9 mouse cellular contexts compared by ENCODE assay signal in genomic region chr2:105122886-105123285, GRCm38 (mm10). TPM values are rescaled to one million over a fixed set of nuclear protein-coding genes. Genes with fewer than 3 reads are reported as not detected.
DNase-seq lines count a peak whose midpoint lies in the region; ATAC-seq and TF ChIP-seq lines count a peak whose summit lies in the region.
"Had no signal": no experiment of that assay in that cellular context is flagged by ENCODE, and none has a peak within 500 bp of the region (broad histone marks: within the 10 kb centered on the region; RNA-seq: fewer than 3 reads in every experiment).

No protein-coding gene starts in this region.

- no peaks in the 10 kb centered on the region for H3K36me3 ChIP-seq in lung, postnatal 0 days (ENCODE audit: insufficient read depth, low read length)
- no peaks in the 10 kb centered on the region for H3K36me3 ChIP-seq in kidney, embryonic 15.5 days

- under 1% methylated on average over 27 of the region's 27 CpGs for WGBS in lung, postnatal 0 days
- 1% methylated on average over 27 of the region's 27 CpGs for WGBS in kidney, embryonic 15.5 days

- H3K4me3 ChIP-seq in lung, postnatal 0 days (ENCODE audit: low read depth, low read length) = peak overlapping the region; percentile 9; the same call in 1 of the 2 replicates
- H3K4me3 ChIP-seq in kidney, embryonic 15.5 days (replicated peaks) = peak overlapping the region; percentile 76

- peak; percentile 34 for DNase-seq in adrenal gland, postnatal 10 days
- DNase-seq in adrenal gland, adult 8-10 months = no peak
- no peak for DNase-seq in lung, postnatal 0 days (ENCODE audit: low spot score)
- no peak for DNase-seq in lung, postnatal 10 days
- DNase-seq in retina, embryonic 14.5 days (ENCODE audit: low spot score) = peak; percentile 46
- DNase-seq in layer of hippocampus, adult 11-12 months (ENCODE audit: low spot score) = no peak

- TF ChIP-seq CTCF in lung, postnatal 0 days (IDR thresholded peaks at IDR 0.05) = no peak

- H3K4me2 ChIP-seq in lung, postnatal 0 days (replicated peaks; ENCODE audit: low read depth, low read length) = peak overlapping the region; percentile 6; the same call in 1 of the 2 replicates
- H3K4me2 ChIP-seq in kidney, embryonic 15.5 days = peak overlapping the region; percentile 63

- H3K4me1 ChIP-seq in lung, postnatal 0 days (ENCODE audit: insufficient read depth, low read depth, low read length) = peaks cover 4% of the 10 kb centered on the region
- H3K4me1 ChIP-seq in kidney, embryonic 15.5 days = peaks cover 73% of the 10 kb centered on the region

- no peak for TF ChIP-seq EP300 in lung, postnatal 0 days (IDR thresholded peaks at IDR 0.05)

- no peak overlapping the region for H3K27ac ChIP-seq in lung, postnatal 0 days (ENCODE audit: low read length)
- peak overlapping the region; percentile 95 for H3K27ac ChIP-seq in kidney, embryonic 15.5 days

- no peaks in the 10 kb centered on the region for H3K9me3 ChIP-seq in lung, postnatal 0 days (ENCODE audit: low read length)
- no peaks in the 10 kb centered on the region for H3K9me3 ChIP-seq in kidney, embryonic 15.5 days (replicated peaks)

- H3K27me3 ChIP-seq in lung, postnatal 0 days (replicated peaks; ENCODE audit: insufficient read depth, low read length) = peaks cover 67% of the 10 kb centered on the region
- H3K27me3 ChIP-seq in kidney, embryonic 15.5 days = peaks cover 79% of the 10 kb centered on the region

- ATAC-seq in lung, postnatal 0 days = no peak
- ATAC-seq in kidney, embryonic 15.5 days (replicated peaks; ENCODE audit: low FRiP score) = no peak
- no peak for ATAC-seq in erythroid progenitor cell, adult 5-6 weeks (replicated peaks; ENCODE audit: low FRiP score, poor library complexity, severe bottlenecking)

- H3K9ac ChIP-seq in lung, postnatal 0 days (replicated peaks; ENCODE audit: low read depth) = no peak overlapping the region
- H3K9ac ChIP-seq in kidney, embryonic 15.5 days = peak overlapping the region; percentile 39; the same call in 1 of the 2 replicates

RNA-seq across cellular contexts. Expression of gene Wt1, which starts 3.4 kb away (rescaled TPM):
- 1 to 10 TPM; 2.8 to 5.1 TPM for total RNA-seq in adrenal gland, postnatal 10 days (2021)
- total RNA-seq in adrenal gland, adult 8-10 months (2022) = 1 to 10 TPM; 1.1 to 3.2 (median 2.5) TPM
- polyA plus RNA-seq in lung, postnatal 0 days (2015; fragmentation: Nextera tagmentation; extraction: Ambion mirVana) = 2.1 and 2.7 TPM in 2 replicates
- polyA plus RNA-seq in kidney, embryonic 15.5 days (2015; fragmentation: Nextera tagmentation; extraction: Ambion mirVana) = 126 and 130 TPM in 2 replicates
- not detected in 2 replicates for total RNA-seq in erythroid progenitor cell, adult 5-6 weeks (2015; ENCODE audit: low replicate concordance)
- not detected in 2 replicates for total RNA-seq in erythroid progenitor cell, adult 5-6 weeks (2017; ENCODE audit: low replicate concordance)
- total RNA-seq: hematopoietic stem cell, adult 5-6 weeks had no signal

RNA-seq across cellular contexts. Expression of gene Gm11060, which starts 31.1 kb away (rescaled TPM):
- total RNA-seq in adrenal gland, postnatal 10 days (2021) = not detected
- not detected for total RNA-seq in adrenal gland, adult 8-10 months (2022)
- polyA plus RNA-seq in lung, postnatal 0 days (2015; fragmentation: Nextera tagmentation; extraction: Ambion mirVana) = not detected in 2 replicates
- polyA plus RNA-seq in kidney, embryonic 15.5 days (2015; fragmentation: Nextera tagmentation; extraction: Ambion mirVana) = not detected in 2 replicates
- not detected in 2 replicates for total RNA-seq in erythroid progenitor cell, adult 5-6 weeks (2015; ENCODE audit: low replicate concordance)
- total RNA-seq in erythroid progenitor cell, adult 5-6 weeks (2017; ENCODE audit: low replicate concordance) = not detected in 2 replicates
- total RNA-seq: hematopoietic stem cell, adult 5-6 weeks had no signal

Comparison
In these comparisons a context has a peak if more than half of its experiments do, and no peak if none do; other contexts are left out.
1. DNase-seq: peak in adrenal gland, postnatal 10 days (single experiment) and retina, embryonic 14.5 days (single experiment); none in adrenal gland, adult 8-10 months (single experiment), lung, postnatal 0 days (single experiment), lung, postnatal 10 days (single experiment) and layer of hippocampus, adult 11-12 months (single experiment).